Mouse (Mus musculus): ENCODE results near the gene Stox2. TPM values are rescaled to one million over a fixed set of nuclear protein-coding genes. Genes with fewer than 3 reads are reported as not detected.

Gene Stox2
- polyA plus RNA-seq, 1 experiment from 2014 or later = 18.5 TPM

- H3K27ac ChIP-seq (replicated peaks; ENCODE audit: low read depth, low read length) = peak overlapping the region; percentile 68
- peak overlapping the region; percentile 91 for H3K4me3 ChIP-seq (ENCODE audit: low read depth, low read length)
- ATAC-seq (ENCODE audit: insufficient number of reproducible peaks, low FRiP score, low TSS enrichment, low read depth) (peak; percentile 81; the same call in 1 of the 2 replicates), DNase-seq (ENCODE audit: low spot score) (peak; percentile 86)
- peak overlapping the region; percentile 73 for H3K4me2 ChIP-seq (ENCODE audit: low read depth, severe bottlenecking)
- no peaks in the 10 kb centered on the region for H3K9me3 ChIP-seq (ENCODE audit: control insufficient read depth, low read length)
- under 1% methylated on average over 78 of the region's 97 CpGs for WGBS
- no peaks in the 10 kb centered on the region for H3K27me3 ChIP-seq (ENCODE audit: control insufficient read depth, insufficient read depth, low read length)
- peaks cover 23% of the 10 kb centered on the region for H3K4me1 ChIP-seq (ENCODE audit: control insufficient read depth, insufficient read depth, low read length)
- peak overlapping the region; percentile 98 for H3K9ac ChIP-seq (ENCODE audit: low read length)
- H3K36me3 ChIP-seq (ENCODE audit: control insufficient read depth, insufficient read depth, low read length) = no peaks in the 10 kb centered on the region
These were observed 157.2 kb downstream of the Stox2 start for GRCm38 (mm10) chr8:47288866-47289541.

- DNase-seq (ENCODE audit: low spot score) (peak; percentile 78), ATAC-seq (ENCODE audit: insufficient number of reproducible peaks, low FRiP score, low TSS enrichment, low read depth) (peak; percentile 44; the same call in 1 of the 2 replicates)
- Histone ChIP-seq H3K4me2 (ENCODE audit: low read depth, severe bottlenecking) (peak overlapping the region; percentile 73), H3K36me3 (ENCODE audit: control insufficient read depth, insufficient read depth, low read length) (no peaks in the 10 kb centered on the region), H3K4me1 (ENCODE audit: control insufficient read depth, insufficient read depth, low read length) (peaks cover 28% of the 10 kb centered on the region), H3K27ac (replicated peaks; ENCODE audit: low read depth, low read length) (peak overlapping the region; percentile 68), H3K27me3 (ENCODE audit: control insufficient read depth, insufficient read depth, low read length) (no peaks in the 10 kb centered on the region), H3K9me3 (ENCODE audit: control insufficient read depth, low read length) (no peaks in the 10 kb centered on the region), H3K4me3 (ENCODE audit: low read depth, low read length) (peak overlapping the region; percentile 91), H3K9ac (ENCODE audit: low read length) (peak overlapping the region; percentile 98)
- under 1% methylated on average over 72 of the region's 78 CpGs for WGBS
These were observed 157.9 kb downstream of the Stox2 start for GRCm38 (mm10) chr8:47288131-47288865.

DNA sequence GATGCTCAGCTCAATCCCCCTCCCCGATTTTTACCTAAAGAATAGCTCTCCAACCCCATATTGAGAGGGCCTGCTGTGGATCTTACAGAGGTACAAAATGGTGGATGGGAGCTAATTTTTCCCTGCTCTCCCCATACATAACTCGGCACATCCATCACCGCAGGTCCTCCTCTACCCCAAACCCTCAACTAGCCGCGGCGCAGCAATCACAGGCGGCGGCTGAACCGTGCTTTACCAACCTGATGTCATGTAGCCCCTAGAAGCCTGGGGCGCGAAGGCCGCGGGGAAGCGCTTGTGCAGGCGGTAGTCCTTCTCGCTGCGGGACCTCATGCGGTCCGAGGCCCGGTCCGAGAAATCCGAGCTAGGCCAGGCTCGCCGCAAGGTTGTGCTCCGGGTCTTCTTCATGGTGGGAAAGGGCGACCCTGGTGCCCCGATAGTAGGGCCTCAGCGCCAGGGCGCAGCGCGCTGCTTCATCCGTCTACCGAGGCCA is 158.5 kb downstream of the Stox2 start:
- H3K36me3 ChIP-seq (ENCODE audit: control insufficient read depth, insufficient read depth, low read length) = no peaks in the 10 kb centered on the region
- H3K27me3 ChIP-seq (ENCODE audit: control insufficient read depth, insufficient read depth, low read length) = no peaks in the 10 kb centered on the region
- H3K4me1 ChIP-seq (ENCODE audit: control insufficient read depth, insufficient read depth, low read length) = peaks cover 31% of the 10 kb centered on the region
- H3K9ac ChIP-seq (ENCODE audit: low read length) = peak overlapping the region; percentile 98
- peak; percentile 25; the same call in 1 of the 2 replicates for ATAC-seq (ENCODE audit: insufficient number of reproducible peaks, low FRiP score, low TSS enrichment, low read depth)
- peak overlapping the region; percentile 73 for H3K4me2 ChIP-seq (ENCODE audit: low read depth, severe bottlenecking)
- no peak for DNase-seq (ENCODE audit: low spot score)
- no peaks in the 10 kb centered on the region for H3K9me3 ChIP-seq (ENCODE audit: control insufficient read depth, low read length)
- peak overlapping the region; percentile 72 for H3K27ac ChIP-seq (replicated peaks; ENCODE audit: low read depth, low read length)
- WGBS = under 1% methylated on average over 33 of the region's 33 CpGs
- H3K4me3 ChIP-seq (ENCODE audit: low read depth, low read length) = peak overlapping the region; percentile 91

DNA sequence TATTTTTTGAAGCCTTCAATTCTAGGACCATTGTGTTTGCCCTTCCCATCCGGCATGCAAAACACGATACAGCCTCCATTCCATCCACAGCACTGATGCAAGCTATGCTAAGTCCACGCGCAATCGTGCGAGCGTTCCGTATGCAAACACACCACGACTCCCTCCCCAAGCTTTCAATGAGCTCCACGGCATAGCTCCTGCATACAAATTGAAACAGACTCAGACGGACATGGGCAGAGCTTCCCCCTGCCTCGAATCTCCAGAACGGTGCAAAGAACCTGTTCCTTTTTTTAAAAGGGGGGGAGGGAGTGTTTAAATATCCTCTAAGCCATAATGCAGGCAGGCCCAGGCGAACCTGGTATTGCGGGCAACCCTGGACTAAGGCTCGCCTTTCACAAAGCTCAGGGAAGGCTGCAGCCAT is 159.0 kb downstream of the Stox2 start:
- Histone ChIP-seq H3K27me3 (ENCODE audit: control insufficient read depth, insufficient read depth, low read length) (no peaks in the 10 kb centered on the region), H3K36me3 (ENCODE audit: control insufficient read depth, insufficient read depth, low read length) (no peaks in the 10 kb centered on the region), H3K4me1 (ENCODE audit: control insufficient read depth, insufficient read depth, low read length) (peaks cover 31% of the 10 kb centered on the region), H3K4me2 (ENCODE audit: low read depth, severe bottlenecking) (peak overlapping the region; percentile 73), H3K4me3 (ENCODE audit: low read depth, low read length) (peak overlapping the region; percentile 91), H3K9me3 (ENCODE audit: control insufficient read depth, low read length) (no peaks in the 10 kb centered on the region), H3K9ac (ENCODE audit: low read length) (peak overlapping the region; percentile 98), H3K27ac (replicated peaks; ENCODE audit: low read depth, low read length) (peak overlapping the region; percentile 72)
- DNase-seq (ENCODE audit: low spot score) (no peak), ATAC-seq (ENCODE audit: insufficient number of reproducible peaks, low FRiP score, low TSS enrichment, low read depth) (peak; percentile 15)
- WGBS = under 1% methylated on average over 16 of the region's 16 CpGs

DNA sequence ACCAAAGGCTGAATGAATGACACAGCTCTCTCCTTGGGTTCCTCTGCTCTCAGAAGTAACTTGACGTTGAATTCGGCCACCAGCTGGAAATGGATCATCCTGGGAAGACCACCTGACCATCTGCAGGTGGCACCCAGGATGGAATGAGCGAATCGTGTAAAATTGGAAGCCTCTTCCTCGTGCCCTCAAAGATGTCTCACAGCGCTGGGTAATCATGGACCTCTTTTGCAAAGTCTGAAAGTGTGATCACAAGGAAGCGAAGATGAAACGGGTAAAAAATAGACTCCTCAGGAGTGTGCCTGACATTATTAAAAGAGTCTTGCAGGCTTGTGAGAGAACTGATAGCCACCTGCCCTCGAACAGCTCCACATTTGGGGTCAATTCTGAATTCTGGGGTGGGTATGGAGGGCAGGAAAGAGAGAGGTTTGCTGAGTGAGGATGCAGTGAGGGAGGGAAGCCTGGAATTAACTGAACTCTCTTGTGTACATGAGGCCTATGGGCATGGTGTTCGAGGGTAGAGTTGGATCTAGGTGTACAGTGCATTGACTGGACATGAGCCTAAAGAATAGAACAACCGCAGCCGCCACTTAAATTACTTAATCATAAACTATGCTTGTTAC is 160.0 kb downstream of the Stox2 start:
- Histone ChIP-seq H3K4me2 (ENCODE audit: low read depth, severe bottlenecking) (peak overlapping the region; percentile 73), H3K27me3 (ENCODE audit: control insufficient read depth, insufficient read depth, low read length) (no peaks in the 10 kb centered on the region), H3K36me3 (ENCODE audit: control insufficient read depth, insufficient read depth, low read length) (no peaks in the 10 kb centered on the region), H3K4me3 (ENCODE audit: low read depth, low read length) (peak overlapping the region; percentile 91), H3K9me3 (ENCODE audit: control insufficient read depth, low read length) (no peaks in the 10 kb centered on the region), H3K27ac (replicated peaks; ENCODE audit: low read depth, low read length) (no peak overlapping the region), H3K4me1 (ENCODE audit: control insufficient read depth, insufficient read depth, low read length) (peaks cover 31% of the 10 kb centered on the region), H3K9ac (ENCODE audit: low read length) (peak overlapping the region; percentile 35; the same call in 1 of the 2 replicates)
- 83% methylated on average over 12 of the region's 12 CpGs for WGBS
- DNase-seq (ENCODE audit: low spot score) (no peak), ATAC-seq (ENCODE audit: insufficient number of reproducible peaks, low FRiP score, low TSS enrichment, low read depth) (no peak)

- H3K27ac ChIP-seq (replicated peaks; ENCODE audit: low read depth, low read length) = no peak overlapping the region
- no peaks in the 10 kb centered on the region for H3K9me3 ChIP-seq (ENCODE audit: control insufficient read depth, low read length)
- H3K4me1 ChIP-seq (ENCODE audit: control insufficient read depth, insufficient read depth, low read length) = peaks cover 31% of the 10 kb centered on the region
- H3K4me2 ChIP-seq (ENCODE audit: low read depth, severe bottlenecking) = no peak overlapping the region; the same call in 1 of the 2 replicates
- H3K9ac ChIP-seq (ENCODE audit: low read length) = no peak overlapping the region
- no peak for ATAC-seq (ENCODE audit: insufficient number of reproducible peaks, low FRiP score, low TSS enrichment, low read depth)
- H3K36me3 ChIP-seq (ENCODE audit: control insufficient read depth, insufficient read depth, low read length) = no peaks in the 10 kb centered on the region
- no peak overlapping the region for H3K4me3 ChIP-seq (ENCODE audit: low read depth, low read length)
- 85% methylated on average over 6 of the region's 6 CpGs for WGBS
- no peaks in the 10 kb centered on the region for H3K27me3 ChIP-seq (ENCODE audit: control insufficient read depth, insufficient read depth, low read length)
- DNase-seq (ENCODE audit: low spot score) = no peak
These were observed 160.7 kb downstream of the Stox2 start for GRCm38 (mm10) chr8:47285435-47285834.

DNA sequence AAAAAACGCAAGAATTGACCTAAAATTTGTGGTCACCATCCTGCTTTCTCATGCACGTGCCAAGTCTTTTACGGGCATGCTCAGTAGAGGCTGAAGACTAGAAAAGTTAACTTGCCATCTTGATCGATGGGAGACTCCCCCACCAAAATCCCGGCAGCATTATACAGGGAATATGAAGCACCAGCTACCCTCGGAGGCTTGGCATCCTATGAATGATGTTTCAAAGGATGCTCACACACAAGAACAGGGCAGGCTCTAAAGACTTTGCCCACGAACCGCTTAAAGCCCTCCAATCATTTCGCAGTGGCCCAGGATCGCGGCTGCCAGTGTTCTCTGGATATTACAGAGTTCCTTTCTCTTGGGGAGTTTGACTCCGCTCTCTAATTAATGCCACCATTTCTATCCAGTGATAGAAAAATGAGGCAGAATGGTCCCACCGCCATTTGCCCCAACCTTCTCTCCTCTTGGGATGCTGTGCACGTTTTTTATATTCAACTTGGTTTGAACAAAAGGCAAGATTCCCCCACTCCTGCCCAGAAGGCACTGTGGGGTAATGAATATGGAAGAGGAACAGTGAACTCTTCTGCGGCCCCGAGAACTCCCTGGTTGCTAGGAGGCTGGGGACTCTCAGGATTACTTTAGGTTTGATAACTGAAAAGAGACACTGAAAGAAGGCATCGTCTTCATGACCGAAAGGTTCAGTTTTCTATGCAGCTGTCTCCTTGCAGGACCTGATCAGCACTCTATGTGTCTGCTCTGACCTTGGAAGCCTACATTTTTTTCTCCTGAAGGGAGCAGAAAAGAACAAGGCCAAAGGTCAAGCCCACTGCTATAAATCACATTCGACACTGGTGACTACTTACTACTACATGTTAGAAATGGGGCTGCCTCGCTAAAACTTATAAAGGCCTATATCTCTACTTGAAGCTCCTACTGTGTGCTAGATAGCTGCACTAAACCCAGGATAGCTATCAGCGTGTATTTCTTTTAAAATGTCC is 161.5 kb downstream of the Stox2 start:
- H3K36me3 ChIP-seq (ENCODE audit: control insufficient read depth, insufficient read depth, low read length) = no peaks in the 10 kb centered on the region
- no peak for DNase-seq (ENCODE audit: low spot score)
- H3K27me3 ChIP-seq (ENCODE audit: control insufficient read depth, insufficient read depth, low read length) = no peaks in the 10 kb centered on the region
- H3K4me3 ChIP-seq (ENCODE audit: low read depth, low read length) = no peak overlapping the region
- 70% methylated on average over 21 of the region's 21 CpGs for WGBS
- H3K9me3 ChIP-seq (ENCODE audit: control insufficient read depth, low read length) = no peaks in the 10 kb centered on the region
- ATAC-seq (ENCODE audit: insufficient number of reproducible peaks, low FRiP score, low TSS enrichment, low read depth) = no peak
- peaks cover 29% of the 10 kb centered on the region for H3K4me1 ChIP-seq (ENCODE audit: control insufficient read depth, insufficient read depth, low read length)
- no peak overlapping the region for H3K4me2 ChIP-seq (ENCODE audit: low read depth, severe bottlenecking)
- no peak overlapping the region for H3K27ac ChIP-seq (replicated peaks; ENCODE audit: low read depth, low read length)
- no peak overlapping the region for H3K9ac ChIP-seq (ENCODE audit: low read length)

Measured in limb, embryonic 11.5 days (tissue).